Comparison of ENCODE assay signal across 9 mouse cellular contexts in the genomic region with DNA sequence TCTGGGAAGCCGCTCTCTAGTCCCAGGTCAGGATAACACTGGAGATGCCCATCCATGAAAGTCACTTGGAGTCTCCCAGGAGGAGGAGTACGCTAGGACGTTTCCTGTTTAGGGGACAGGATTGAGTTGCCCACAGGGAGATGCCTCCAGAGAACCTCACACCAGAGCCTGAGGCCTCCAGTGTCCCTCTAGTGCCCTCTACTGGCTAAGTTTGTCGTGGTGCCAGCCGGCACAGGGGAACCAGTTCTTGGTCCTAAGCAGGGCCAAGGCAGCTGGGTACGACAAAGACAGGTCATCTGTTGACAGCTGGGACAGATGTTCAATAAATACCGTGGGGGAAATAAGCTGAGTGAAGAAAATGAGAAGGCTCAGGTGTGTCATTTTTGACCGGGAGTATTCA.
A peak's percentile ranks its signal among the peaks of the same experiment; 100 is the strongest.
DNase-seq lines count a peak whose midpoint lies in the region; ATAC-seq and TF ChIP-seq lines count a peak whose summit lies in the region.
"Had no signal": no experiment of that assay in that cellular context is flagged by ENCODE, and none has a peak within 500 bp of the region (broad histone marks: within the 10 kb centered on the region; RNA-seq: fewer than 3 reads in every experiment).

No protein-coding gene starts in this region.

- no peak overlapping the region for H3K27ac ChIP-seq in forebrain, postnatal 0 days (ENCODE audit: low read depth, low read length)
- no peak overlapping the region for H3K27ac ChIP-seq in layer of hippocampus, adult 2 months
- no peak overlapping the region for H3K27ac ChIP-seq in lung, embryonic 15.5 days
- H3K27ac ChIP-seq: liver, embryonic 15.5 days had no signal

- H3K9me3 ChIP-seq in forebrain, postnatal 0 days (ENCODE audit: low read length) = no peaks in the 10 kb centered on the region
- H3K9me3 ChIP-seq in lung, embryonic 15.5 days = 0 out of 2 replicates have a peak, but pooled peaks cover 6% of the 10 kb centered on the region
- H3K9me3 ChIP-seq: liver, embryonic 15.5 days had no signal

- 41% methylated on average over 8 of the region's 8 CpGs for WGBS in forebrain, postnatal 0 days
- 35% methylated on average over 8 of the region's 8 CpGs for WGBS in lung, embryonic 15.5 days

- TF ChIP-seq CTCF in forebrain, postnatal 0 days (IDR thresholded peaks at IDR 0.05; ENCODE audit: low read depth) = peak; percentile 74
- TF ChIP-seq CTCF in layer of hippocampus, adult 2 months (conservative IDR thresholded peaks at IDR 0.05) = peak; percentile 91

- H3K4me2 ChIP-seq in forebrain, postnatal 0 days (ENCODE audit: low read depth) = no peak overlapping the region
- H3K4me2 ChIP-seq in lung, embryonic 15.5 days = no peak overlapping the region
- H3K4me2 ChIP-seq: liver, embryonic 15.5 days had no signal

- peak; percentile 92 for ATAC-seq in cerebellum, adult (ENCODE audit: insufficient number of reproducible peaks, low FRiP score, low TSS enrichment)
- no peak for ATAC-seq in forebrain, postnatal 0 days
- peak; percentile 81 for ATAC-seq in lung, embryonic 15.5 days (ENCODE audit: borderline replicate concordance, extremely low read depth, low FRiP score, low TSS enrichment)

- H3K4me3 ChIP-seq in forebrain, postnatal 0 days (ENCODE audit: low read depth, low read length) = no peak overlapping the region
- H3K4me3 ChIP-seq in layer of hippocampus, adult 2 months = no peak overlapping the region
- no peak overlapping the region for H3K4me3 ChIP-seq in lung, embryonic 15.5 days
- H3K4me3 ChIP-seq: liver, embryonic 15.5 days had no signal

- no peak overlapping the region for H3K9ac ChIP-seq in forebrain, postnatal 0 days
- H3K9ac ChIP-seq in lung, embryonic 15.5 days = no peak overlapping the region
- H3K9ac ChIP-seq: liver, embryonic 15.5 days had no signal

- H3K27me3 ChIP-seq in forebrain, postnatal 0 days (ENCODE audit: insufficient read depth, low read length) = peaks cover 4% of the 10 kb centered on the region
- no peaks in the 10 kb centered on the region for H3K27me3 ChIP-seq in lung, embryonic 15.5 days
- H3K27me3 ChIP-seq: liver, embryonic 15.5 days had no signal

- H3K36me3 ChIP-seq in forebrain, postnatal 0 days (ENCODE audit: insufficient read depth) = no peaks in the 10 kb centered on the region
- no peaks in the 10 kb centered on the region for H3K36me3 ChIP-seq in lung, embryonic 15.5 days
- H3K36me3 ChIP-seq: liver, embryonic 15.5 days had no signal

- DNase-seq in NIH3T3 (ENCODE audit: low read depth) = peak; percentile 14
- DNase-seq in forebrain, postnatal 0 days = peak; percentile 64
- peak; percentile 86 for DNase-seq in heart, postnatal 4 days
- peak; percentile 53 to 89 for DNase-seq in layer of hippocampus, adult 2 months (ENCODE audit: low spot score in 2 of 2)
- peak; percentile 47 to 78 for DNase-seq in right cerebral cortex, postnatal 10 days (ENCODE audit: low spot score in 2 of 2)
- peak; percentile 40 for DNase-seq in urinary bladder, adult 2 months (ENCODE audit: low spot score)

- no peaks in the 10 kb centered on the region for H3K4me1 ChIP-seq in forebrain, postnatal 0 days (ENCODE audit: insufficient read depth)
- H3K4me1 ChIP-seq in lung, embryonic 15.5 days = 0 out of 2 replicates have a peak, but pooled peaks cover 10% of the 10 kb centered on the region
- H3K4me1 ChIP-seq: liver, embryonic 15.5 days had no signal

Comparison
In these comparisons a context has a peak if more than half of its experiments do, and no peak if none do; other contexts are left out.
1. DNase-seq: peak in every context shown above with its lines; median percentile 86 in heart, postnatal 4 days; 71 in layer of hippocampus, adult 2 months; 64 in forebrain, postnatal 0 days; 62 in right cerebral cortex, postnatal 10 days; 40 in urinary bladder, adult 2 months; 14 in NIH3T3.